Mouse (Mus musculus) midbrain, embryonic 14.5 days (tissue): ENCODE data around the gene Fcamr. TPM values are rescaled to one million over a fixed set of nuclear protein-coding genes. Genes with fewer than 3 reads are reported as not detected.
A peak's percentile ranks its signal among the peaks of the same experiment; 100 is the strongest.

ENCODE experiments used
- ATAC-seq: fragments of 200-750 bp; cut with Nextera tagmentation; 2 replicates; pipeline ENCODE4 v1.8.0; 2017; ENCODE audit warnings: moderate number of reproducible peaks, moderate library complexity; ENCODE audit not compliant: low FRiP score, low TSS enrichment
- DNase-seq: peaks from one replicate; pipeline ENCODE4 v3.0.0-alpha.2; 2015
- H3K27ac ChIP-seq: fragments of 300-500 bp; sonication (generic); replicated peaks from 2 replicates; pipeline ENCODE4 v1.5.1; 2014; ENCODE audit warnings: mild to moderate bottlenecking, low read depth, low read length, moderate library complexity
- H3K27me3 ChIP-seq: fragments of 300-500 bp; sonication (generic); 2 replicates; pipeline ENCODE4 v1.6.1; 2014; ENCODE audit warnings: low read length, control low read depth, mixed read lengths; ENCODE audit not compliant: control insufficient read depth, insufficient read depth
- H3K36me3 ChIP-seq: fragments of 300-500 bp; sonication (generic); 2 replicates; pipeline ENCODE4 v1.6.1; 2014; ENCODE audit warnings: low read length, control low read depth; ENCODE audit not compliant: control insufficient read depth, insufficient read depth
- H3K4me1 ChIP-seq: fragments of 300-500 bp; sonication (generic); 2 replicates; pipeline ENCODE4 v1.6.1; 2014; ENCODE audit warnings: mild to moderate bottlenecking, antibody characterized with exemption, low read length, control low read depth; ENCODE audit not compliant: control insufficient read depth, insufficient read depth
- H3K4me2 ChIP-seq: fragments of 300-500 bp; sonication (generic); 2 replicates; pipeline ENCODE4 v1.6.1; 2014; ENCODE audit warnings: mild to moderate bottlenecking, low read length, moderate library complexity
- H3K4me3 ChIP-seq: fragments of 300-500 bp; sonication (generic); replicated peaks from 2 replicates; pipeline ENCODE4 v1.5.1; 2014; ENCODE audit warnings: low read depth, low read length
- H3K9ac ChIP-seq: fragments of 300-500 bp; sonication (generic); replicated peaks from 2 replicates; pipeline ENCODE4 v1.6.1; 2014; ENCODE audit warnings: mild to moderate bottlenecking, low read length, moderate library complexity
- H3K9me3 ChIP-seq: fragments of 300-500 bp; sonication (generic); 2 replicates; pipeline ENCODE4 v1.6.1; 2016; ENCODE audit warnings: low read length, control low read depth, mixed read lengths; ENCODE audit not compliant: control insufficient read depth
- WGBS: fragments of 180-500 bp; shearing (Covaris S2); extraction: QIAGEN DNeasy Blood & Tissue Kit; methylation state at CpG from one replicate; pipeline ENCODE4 v1.1.7; 2014; 5-methylcytosine and 5-hydroxymethylcytosine counted together
- polyA plus RNA-seq: library from polyadenylated mRNA; unstranded; fragments of >200 nt; fragmentation: Nextera tagmentation; extraction: Ambion mirVana; gene quantifications from 2 replicates; pipeline ENCODE4 v1.2.1, GENCODE M21; 2014

Gene Fcamr
- polyA plus RNA-seq, 1 experiment from 2014 or later = not detected

DNA sequence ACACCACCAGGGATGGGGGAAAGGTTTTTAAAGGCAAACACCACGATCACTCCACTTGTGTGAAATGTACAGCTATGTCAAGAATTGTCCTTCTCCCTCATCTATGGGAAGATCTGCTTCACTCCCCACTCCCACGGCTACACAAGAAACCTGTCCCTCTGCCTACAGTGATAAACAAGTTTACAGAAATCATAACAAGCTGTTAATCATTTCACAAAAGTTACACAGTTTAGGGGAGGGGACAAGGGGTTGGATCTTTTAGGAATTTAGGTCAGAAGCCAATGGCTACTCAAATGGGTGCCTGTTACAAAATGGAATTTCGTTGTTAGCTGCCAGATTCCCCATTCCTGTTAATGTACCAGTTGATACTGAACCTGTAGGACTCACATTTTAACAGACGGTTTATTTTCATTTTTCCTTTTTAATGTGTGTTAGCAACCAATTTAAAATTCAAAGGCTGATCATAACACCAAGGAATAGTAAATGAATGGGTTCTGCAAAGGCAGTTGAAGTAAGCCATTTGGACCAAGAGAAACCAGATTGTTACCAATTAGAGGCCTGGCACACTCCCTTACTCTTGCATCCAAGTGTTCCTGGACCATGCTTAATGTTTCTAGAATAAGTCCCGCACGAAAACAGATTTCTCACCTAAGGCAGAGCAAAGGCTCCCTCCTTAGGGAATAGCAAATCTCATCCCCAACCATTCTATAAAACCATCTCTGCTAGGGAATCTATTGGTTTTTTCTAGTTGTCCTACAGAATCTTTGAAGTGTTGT is 34.6 kb downstream of the Fcamr start:
- no peak overlapping the region for H3K9ac ChIP-seq
- WGBS = 89% methylated on average over 6 of the region's 6 CpGs
- ATAC-seq = no peak

DNA sequence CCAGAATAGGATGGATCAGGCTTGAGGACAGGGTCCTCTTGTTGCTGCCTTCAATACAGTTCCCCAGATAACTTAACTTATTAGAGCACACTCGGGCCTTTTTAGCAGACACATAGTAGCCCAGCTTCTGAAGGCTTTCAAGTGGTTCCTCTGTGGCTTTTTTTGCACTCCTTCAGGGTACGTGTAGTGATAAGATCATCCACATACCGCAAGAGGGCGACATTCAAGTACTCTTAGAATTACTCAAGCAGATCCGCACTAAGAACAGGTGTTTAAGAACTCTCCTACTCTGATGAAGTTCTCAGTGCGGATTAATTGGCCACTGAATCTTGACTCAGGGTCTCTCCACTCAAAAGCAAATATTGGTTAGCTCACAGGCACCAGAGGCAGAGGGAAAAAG is 37.6 kb downstream of the Fcamr start:
- WGBS = 67% methylated on average over 6 of the region's 6 CpGs
- Histone ChIP-seq H3K4me1 (no peaks in the 10 kb centered on the region), H3K36me3 (no peaks in the 10 kb centered on the region), H3K9ac (no peak overlapping the region), H3K27ac (no peak overlapping the region), H3K9me3 (no peaks in the 10 kb centered on the region), H3K4me2 (no peak overlapping the region), H3K4me3 (no peak overlapping the region), H3K27me3 (no peaks in the 10 kb centered on the region)
- ATAC-seq (no peak), DNase-seq (peak; percentile 11)

More for the DNA sequence above, 34.6 kb downstream of the Fcamr start:
- no peak overlapping the region for H3K4me2 ChIP-seq
- no peak overlapping the region for H3K4me3 ChIP-seq
- H3K36me3 ChIP-seq = no peaks in the 10 kb centered on the region
- H3K27me3 ChIP-seq = no peaks in the 10 kb centered on the region
- H3K4me1 ChIP-seq = no peaks in the 10 kb centered on the region
- H3K27ac ChIP-seq = no peak overlapping the region
- no peaks in the 10 kb centered on the region for H3K9me3 ChIP-seq
- DNase-seq = no peak

DNA sequence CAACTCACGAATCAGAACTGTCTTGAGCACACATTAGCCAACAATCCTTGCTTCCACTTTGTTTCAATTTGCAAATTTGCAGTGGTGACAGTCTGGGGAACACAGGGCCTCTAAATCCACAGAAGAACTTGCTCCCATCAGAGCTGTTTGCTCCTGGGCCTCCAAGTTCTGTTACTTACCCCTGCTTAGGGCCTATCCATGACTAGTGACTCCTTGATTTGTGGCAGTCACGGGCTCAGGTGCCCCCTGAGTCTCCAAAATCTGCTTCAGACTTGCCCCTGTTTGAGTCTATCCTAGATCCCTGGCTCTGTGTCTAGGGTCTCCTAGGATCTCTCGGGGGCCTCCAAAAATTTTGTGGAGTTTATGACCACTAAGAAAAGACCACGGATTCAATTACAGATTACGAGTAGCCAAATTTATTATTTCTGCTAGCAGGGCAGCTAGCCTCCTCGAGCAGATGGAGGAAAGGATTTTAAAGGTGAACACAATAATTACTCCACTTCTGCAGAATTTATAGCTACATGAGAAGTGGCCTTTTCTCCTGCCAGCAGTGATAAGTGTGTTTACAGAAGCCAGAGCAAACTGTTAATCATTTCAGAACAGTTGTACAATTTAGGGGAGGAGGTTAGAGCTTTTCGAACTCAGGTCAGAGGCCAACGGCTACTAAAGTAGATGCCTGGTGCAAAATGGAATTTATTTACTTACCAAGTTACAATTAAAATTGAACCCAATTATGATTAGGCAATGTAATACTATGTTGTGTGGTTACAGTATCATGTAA is 40.1 kb downstream of the Fcamr start:
- Histone ChIP-seq H3K9me3 (no peaks in the 10 kb centered on the region), H3K36me3 (no peaks in the 10 kb centered on the region), H3K4me1 (no peaks in the 10 kb centered on the region), H3K4me2 (no peak overlapping the region), H3K4me3 (no peak overlapping the region), H3K27ac (no peak overlapping the region), H3K27me3 (no peaks in the 10 kb centered on the region), H3K9ac (no peak overlapping the region)
- no peak for ATAC-seq
- WGBS = 83% methylated on average over 8 of the region's 8 CpGs
- no peak for DNase-seq

DNA sequence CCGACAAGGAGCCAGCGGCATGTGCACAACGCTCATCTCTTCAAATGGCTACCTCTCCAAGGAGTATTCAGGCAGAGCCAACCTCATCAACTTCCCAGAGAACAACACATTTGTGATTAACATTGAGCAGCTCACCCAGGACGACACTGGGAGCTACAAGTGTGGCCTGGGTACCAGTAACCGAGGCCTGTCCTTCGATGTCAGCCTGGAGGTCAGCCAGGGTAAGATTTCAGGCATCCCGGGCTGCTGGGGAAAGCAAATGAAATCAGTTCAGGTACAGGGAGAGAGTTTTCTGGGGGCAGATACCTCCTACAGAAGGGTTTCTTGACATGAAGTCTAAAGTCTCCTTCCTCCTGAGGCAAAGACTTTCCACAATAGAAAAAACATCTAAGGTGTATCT is 40.9 kb downstream of the Fcamr start:
- no peak overlapping the region for H3K4me2 ChIP-seq
- H3K4me1 ChIP-seq = no peaks in the 10 kb centered on the region
- H3K9me3 ChIP-seq = no peaks in the 10 kb centered on the region
- no peak for ATAC-seq
- no peak overlapping the region for H3K27ac ChIP-seq
- DNase-seq = no peak
- H3K36me3 ChIP-seq = no peaks in the 10 kb centered on the region
- no peaks in the 10 kb centered on the region for H3K27me3 ChIP-seq
- no peak overlapping the region for H3K4me3 ChIP-seq
- H3K9ac ChIP-seq = no peak overlapping the region
- 95% methylated on average over 7 of the region's 7 CpGs for WGBS

DNA sequence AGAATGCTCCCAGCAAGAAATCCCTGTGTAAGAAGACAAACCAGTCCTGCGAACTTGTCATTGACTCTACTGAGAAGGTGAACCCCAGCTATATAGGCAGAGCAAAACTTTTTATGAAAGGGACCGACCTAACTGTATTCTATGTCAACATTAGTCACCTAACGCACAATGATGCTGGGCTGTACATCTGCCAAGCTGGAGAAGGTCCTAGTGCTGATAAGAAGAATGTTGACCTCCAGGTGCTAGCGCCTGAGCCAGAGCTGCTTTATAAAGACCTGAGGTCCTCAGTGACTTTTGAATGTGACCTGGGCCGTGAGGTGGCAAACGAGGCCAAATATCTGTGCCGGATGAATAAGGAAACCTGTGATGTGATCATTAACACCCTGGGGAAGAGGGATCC is 43.8 kb downstream of the Fcamr start:
- ATAC-seq (no peak), DNase-seq (no peak)
- H3K27me3 ChIP-seq = no peaks in the 10 kb centered on the region
- no peaks in the 10 kb centered on the region for H3K4me1 ChIP-seq
- H3K36me3 ChIP-seq = no peaks in the 10 kb centered on the region
- H3K4me3 ChIP-seq = no peak overlapping the region
- 90% methylated on average over 7 of the region's 7 CpGs for WGBS
- no peak overlapping the region for H3K27ac ChIP-seq
- H3K9ac ChIP-seq = no peak overlapping the region
- no peaks in the 10 kb centered on the region for H3K9me3 ChIP-seq
- H3K4me2 ChIP-seq = no peak overlapping the region

DNA sequence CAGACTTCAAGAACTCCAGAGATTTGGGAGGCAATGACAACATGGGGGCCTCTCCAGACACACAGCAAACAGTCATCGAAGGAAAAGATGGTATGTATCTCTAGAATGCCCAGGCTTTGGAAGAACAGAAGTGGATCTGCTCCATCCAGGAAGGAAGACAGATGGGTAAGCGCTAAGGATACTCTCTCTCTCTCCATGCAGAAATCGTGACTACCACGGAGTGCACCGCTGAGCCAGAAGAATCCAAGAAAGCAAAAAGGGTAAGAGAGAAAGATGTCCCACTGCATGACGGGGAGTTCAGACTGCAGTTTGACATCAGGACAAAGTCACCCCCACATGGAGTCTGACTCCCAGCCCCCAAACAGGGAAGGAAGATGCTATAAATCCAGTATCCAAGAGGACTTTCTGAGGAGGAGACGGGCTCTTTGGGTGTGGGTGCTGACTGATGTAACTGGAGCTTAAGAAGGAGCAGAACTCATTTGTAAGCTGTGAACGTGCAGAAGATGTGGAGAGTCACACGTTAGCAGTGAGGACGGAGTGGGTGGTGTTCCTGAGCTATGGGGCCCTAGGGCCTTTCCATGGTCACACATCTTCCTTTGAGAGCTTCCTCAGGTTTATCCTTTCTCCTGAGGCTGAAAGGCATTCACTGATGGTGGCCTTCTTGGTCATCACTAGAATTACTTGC is 49.0 kb downstream of the Fcamr start:
- ATAC-seq = no peak

DNA sequence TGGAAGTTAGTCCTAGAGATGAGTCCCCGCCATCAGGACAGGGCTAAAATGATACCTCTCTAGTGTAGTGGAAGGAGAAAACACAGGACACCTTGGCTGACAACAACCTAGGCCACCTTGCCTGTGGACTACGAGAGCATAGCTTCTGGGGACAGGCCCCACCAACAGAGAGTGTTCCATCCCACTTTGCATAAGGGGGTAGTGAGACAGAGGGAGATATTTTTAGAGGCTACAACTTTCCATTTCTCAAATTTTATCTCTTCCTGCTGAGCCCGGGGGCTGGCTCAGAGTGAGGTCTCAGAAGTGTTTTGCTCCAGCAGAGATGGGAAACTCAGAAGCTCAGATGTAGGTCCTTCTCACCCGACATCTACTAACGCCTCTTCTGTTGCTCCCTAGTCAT is 49.7 kb downstream of the Fcamr start:
- Histone ChIP-seq H3K9ac (no peak overlapping the region), H3K4me1 (no peaks in the 10 kb centered on the region), H3K4me3 (no peak overlapping the region), H3K27me3 (no peaks in the 10 kb centered on the region), H3K36me3 (no peaks in the 10 kb centered on the region), H3K9me3 (no peaks in the 10 kb centered on the region), H3K4me2 (no peak overlapping the region), H3K27ac (no peak overlapping the region)
- DNase-seq = no peak
- 86% methylated on average over 5 of the region's 5 CpGs for WGBS
- ATAC-seq = no peak

More for the DNA sequence above, 49.0 kb downstream of the Fcamr start:
- Histone ChIP-seq H3K27me3 (no peaks in the 10 kb centered on the region), H3K4me1 (no peaks in the 10 kb centered on the region), H3K4me3 (no peak overlapping the region), H3K27ac (no peak overlapping the region), H3K9me3 (no peaks in the 10 kb centered on the region), H3K36me3 (no peaks in the 10 kb centered on the region), H3K4me2 (no peak overlapping the region), H3K9ac (no peak overlapping the region)
- 94% methylated on average over 10 of the region's 10 CpGs for WGBS
- DNase-seq = no peak

DNA sequence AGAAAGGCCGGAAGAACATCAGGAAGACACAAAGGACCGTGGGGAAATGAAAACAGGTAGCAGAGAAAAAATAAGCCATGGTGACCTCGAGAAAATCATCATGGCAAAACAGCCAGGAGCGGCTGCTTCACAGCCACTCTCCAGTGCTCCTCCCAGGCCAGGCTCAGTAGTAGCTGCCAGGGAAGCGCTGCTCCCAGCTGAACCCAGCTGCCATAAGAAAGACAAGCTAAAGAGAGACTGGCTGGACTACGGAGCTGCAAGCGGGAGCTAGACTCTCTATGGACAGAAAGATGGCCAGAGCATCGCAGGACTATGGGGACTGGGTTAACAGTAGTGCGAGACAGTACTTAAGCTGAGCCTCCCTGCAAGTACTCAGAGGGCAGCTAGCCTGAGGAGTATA is 54.1 kb downstream of the Fcamr start:
- no peak overlapping the region for H3K4me2 ChIP-seq
- no peaks in the 10 kb centered on the region for H3K9me3 ChIP-seq
- no peak for ATAC-seq
- no peak overlapping the region for H3K27ac ChIP-seq
- no peak for DNase-seq
- H3K4me3 ChIP-seq = no peak overlapping the region
- no peaks in the 10 kb centered on the region for H3K36me3 ChIP-seq
- no peaks in the 10 kb centered on the region for H3K4me1 ChIP-seq
- 78% methylated on average over 9 of the region's 9 CpGs for WGBS
- H3K9ac ChIP-seq = no peak overlapping the region
- H3K27me3 ChIP-seq = no peaks in the 10 kb centered on the region
